Mouse (Mus musculus) inflammation-experienced regulatory T-cells, adult 6 months (primary cell): Measurements from ENCODE around the gene Toe1. TPM values are rescaled to one million over a fixed set of nuclear protein-coding genes. Genes with fewer than 3 reads are reported as not detected.
"Not testable (repeated sequence)": the region's sequence is repeated elsewhere in the genome, so short reads cannot be mapped to it uniquely, and the experiment has no call there.

Experiments
- ATAC-seq: one replicate; pipeline ENCODE4 v1.8.0; 2017
- polyA plus RNA-seq, 3 experiments: library from polyadenylated mRNA; unstranded; fragments of 100-300 nt; shearing (Covaris generic); gene quantifications; one replicate each; pipeline ENCODE4 v1.2.1; 2017

Toe1 gene
- 10 to 100 TPM; 25.5 to 32.7 (median 29.7) TPM for polyA plus RNA-seq

DNA sequence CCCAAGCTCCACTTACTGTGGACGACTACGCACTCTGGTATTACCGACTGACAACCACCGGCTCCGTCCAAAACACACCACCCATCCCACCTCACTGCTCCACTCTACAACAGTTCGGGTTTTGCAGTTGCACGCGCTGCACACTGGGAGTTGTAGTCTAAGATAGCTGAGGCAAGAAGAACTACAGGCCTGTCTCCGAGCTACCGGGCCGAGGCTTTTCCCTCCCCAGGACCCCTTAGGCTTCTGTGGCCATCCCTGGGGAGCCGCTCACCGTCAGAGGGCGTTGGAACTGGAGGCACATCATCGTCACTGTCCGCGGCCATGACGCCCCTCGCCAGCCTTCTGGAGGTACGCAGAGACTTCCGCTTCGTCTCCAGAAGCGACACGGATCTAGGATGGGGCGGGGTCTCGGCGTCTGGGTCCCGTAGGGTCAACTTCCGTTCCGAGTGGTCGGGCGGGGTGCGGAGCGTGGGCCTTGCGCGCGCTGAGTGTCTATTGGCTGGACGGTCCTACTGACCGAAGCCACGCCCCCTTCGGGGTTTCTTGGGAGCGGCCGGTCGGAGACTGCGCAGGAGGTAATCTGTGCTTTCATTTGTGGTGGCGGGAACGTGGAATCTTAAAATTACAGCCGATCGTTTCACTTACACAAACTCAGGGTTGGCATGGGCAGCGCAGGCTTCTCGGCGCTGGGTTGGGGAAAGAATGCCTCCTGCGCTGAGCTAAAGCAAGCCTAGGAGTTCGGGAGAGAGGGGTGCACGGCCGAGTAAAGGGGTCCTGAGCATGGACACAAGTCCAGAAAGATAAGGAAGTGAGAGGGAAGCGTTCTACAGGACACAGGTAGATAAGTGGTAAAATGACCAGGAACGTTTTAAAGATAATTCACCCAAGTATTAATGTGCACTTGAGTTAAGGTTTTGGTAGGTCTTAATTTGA is at the start of gene Toe1, which contains the start of gene Mutyh:
Gene Toe1 (minus strand): TSS at position 444 of the 933 bp plus-strand sequence.
Gene Mutyh (plus strand): TSS at position 527 of the 933 bp plus-strand sequence.
- peak; percentile 98 for ATAC-seq

DNA sequence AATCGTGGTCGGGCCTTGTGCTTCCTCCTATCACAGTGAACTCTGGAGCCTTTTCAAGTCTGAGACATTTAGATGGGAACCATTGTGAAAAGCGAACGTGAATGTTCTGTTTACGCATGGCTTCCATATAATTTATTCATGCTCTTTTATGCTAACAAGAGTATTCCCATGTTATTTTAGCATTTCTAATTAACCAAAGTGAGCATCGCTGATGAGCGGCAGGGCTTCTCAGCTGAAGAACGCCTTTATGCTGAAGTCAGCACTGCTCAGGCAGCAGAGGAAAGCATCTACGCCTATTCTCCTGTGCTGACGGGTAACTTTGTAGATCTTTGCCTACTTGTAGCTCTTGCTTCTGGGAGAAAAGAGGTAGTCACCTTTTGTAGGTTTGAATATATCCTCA is 49.8 kb upstream of the Toe1 start:
- no peak for ATAC-seq

DNA sequence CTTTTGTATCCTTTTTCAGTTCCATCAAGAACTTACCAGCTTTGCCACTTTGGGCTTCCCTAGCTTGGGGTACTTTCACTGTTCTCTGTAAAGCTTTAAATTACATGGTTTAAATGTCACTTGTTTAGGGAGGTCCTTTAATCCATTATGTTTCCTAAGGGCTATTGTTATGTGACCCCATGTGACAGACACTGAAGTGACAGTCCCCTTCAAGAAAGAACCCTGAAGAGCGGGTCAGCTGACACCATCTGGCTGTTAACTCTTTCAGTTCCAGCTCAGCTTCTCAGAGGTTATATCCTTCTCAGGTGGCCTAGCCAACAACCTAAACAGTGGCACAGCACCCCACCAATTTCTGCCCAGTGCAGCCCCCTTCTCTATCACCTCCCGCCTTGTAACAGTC is 46.8 kb upstream of the Toe1 start:
- no peak for ATAC-seq

DNA sequence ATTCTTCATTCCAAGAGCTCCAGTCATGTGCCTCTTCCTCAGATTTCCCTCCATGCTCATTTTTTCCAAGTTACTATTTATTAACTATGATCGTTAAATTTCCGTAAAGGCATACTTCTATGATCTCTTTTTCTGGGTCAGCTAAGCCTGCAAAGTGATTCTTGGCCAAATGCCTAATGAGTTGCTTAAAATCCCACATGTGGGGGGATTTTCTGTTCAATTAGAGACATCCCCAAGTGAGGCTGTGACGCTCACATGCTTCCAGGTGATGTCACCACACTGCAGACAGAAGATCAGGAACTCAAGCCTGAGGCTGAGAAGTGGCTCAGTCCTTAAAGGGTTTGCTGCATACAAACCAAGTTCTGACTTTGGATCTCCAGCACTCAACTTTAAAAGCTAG is 42.5 kb upstream of the Toe1 start:
- ATAC-seq: no peak

DNA sequence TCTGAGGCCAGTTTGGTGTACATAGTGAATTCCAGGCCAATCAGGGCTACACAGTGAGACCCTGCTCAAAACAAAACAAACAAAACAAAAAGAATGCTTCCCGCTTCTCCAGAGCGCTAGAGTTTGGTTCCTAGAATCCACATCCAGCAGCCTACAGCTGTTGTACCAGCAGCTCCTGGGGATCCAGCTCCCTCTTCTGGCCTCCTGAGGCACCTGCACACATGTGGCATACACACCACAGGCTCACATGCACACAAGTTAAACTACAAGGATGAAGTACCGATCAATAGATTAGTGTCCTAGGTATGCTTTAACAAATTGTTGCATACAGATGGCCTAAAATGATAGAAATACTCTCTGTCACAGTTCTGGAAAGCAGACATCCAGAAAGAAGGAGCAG is 36.9 kb upstream of the Toe1 start:
- ATAC-seq: no peak

DNA sequence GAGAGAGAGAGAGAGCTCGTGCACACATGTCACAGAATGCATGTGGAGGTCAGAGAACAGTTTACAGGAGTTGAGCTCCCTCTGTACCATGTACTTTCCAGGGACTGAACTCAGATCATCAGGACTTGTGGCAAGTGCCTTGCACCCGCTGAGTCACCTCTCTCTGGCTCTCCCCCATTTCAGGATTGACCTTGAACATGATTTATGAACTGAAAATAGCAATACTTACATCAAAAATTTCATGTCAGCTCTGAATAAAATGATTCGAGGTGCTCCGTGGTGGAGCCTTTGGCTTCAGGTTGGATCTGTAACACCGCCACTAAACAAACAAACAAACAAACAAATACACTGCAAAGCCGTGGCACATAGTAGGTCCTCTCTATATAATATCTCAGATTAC is 33.4 kb upstream of the Toe1 start:
- ATAC-seq: no peak

DNA sequence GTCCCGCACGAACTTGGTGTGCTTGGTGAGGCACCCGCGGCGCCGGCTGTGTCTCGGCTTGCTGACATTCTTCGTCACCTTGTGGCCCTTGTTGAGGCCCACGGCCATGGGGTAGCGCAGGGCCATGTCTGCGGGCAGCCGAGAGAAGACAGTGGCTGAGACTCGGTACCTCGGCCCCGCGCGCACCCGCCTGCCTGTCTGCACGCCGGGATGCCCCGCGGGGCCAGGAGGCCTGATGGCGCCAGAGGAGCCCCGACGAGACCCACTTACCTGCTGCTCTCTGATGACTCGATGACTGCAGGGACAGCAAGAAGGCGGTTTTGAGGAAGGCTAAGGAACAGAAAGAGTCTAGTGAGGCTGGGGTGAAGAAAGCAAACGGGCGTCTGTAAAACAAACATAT is 32.7 kb upstream of the Toe1 start:
- ATAC-seq: not testable (repeated sequence)

DNA sequence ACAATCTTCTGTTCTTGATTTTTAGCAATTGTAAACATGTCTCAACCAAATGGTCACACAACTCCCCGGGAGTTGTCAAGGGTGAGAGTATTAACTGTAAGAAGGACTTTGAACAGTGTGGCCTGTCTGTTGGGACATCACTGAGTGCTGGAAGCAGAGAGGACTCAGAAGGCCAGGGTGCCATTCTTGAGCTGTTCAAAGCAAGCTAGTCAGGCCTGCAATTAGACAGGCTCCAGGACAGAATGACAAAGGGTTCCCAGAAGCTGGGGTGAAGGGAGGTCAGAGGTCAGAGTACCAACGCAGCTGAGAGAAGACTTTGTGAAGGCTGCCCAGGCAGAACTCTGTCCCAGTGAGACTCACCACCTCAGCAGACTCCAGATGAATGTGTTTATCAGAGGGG is 31.6 kb upstream of the Toe1 start:
- ATAC-seq: no peak

DNA sequence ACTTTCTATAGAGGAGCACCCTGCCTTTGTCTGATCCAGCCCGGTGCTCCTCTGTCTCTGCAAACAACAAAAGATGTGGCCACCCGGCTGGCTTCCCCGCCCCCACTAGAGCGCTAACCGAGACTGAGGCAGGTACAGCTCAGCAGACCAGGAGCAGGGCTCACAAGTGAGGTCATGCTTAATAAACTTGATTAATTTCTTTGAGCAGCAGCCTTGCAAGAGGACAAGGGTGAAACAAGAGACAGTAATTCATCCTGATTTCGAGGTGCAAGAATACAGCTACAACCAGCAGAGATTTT is 22.6 kb upstream of the Toe1 start:
- no peak for ATAC-seq

DNA sequence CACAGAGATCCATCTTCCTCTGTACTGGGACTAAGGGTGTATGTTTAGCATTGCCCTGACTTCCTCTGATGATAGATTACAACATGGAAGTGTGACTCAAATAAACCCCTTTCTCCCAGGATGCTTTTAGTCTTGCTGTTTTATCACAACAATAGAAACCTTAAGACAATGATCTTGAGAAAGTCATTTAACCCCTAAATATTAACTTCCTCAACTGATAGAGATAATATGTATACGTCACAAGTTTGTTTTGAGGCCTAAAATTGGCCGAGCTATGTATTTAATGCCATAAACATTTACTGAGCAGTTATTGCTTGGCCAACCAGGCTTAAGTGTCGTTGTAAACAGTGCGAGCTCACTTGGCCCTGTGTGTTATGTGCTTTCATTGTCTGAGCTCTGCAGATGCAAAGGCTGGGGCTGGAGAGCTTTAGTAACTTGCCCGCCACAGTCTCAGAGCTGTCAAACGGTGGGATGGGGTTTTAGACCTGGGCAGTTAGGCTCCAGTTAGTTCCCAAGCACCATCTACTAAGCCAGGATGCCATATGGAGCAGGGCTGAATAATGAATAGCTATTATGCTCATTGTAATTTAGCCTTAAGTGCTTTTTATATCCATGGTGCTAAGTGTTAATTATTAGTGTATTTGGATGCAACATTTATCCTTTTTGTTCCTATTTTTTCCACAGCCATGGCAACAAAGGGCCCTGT is 22.1 kb upstream of the Toe1 start:
- ATAC-seq: no peak

DNA sequence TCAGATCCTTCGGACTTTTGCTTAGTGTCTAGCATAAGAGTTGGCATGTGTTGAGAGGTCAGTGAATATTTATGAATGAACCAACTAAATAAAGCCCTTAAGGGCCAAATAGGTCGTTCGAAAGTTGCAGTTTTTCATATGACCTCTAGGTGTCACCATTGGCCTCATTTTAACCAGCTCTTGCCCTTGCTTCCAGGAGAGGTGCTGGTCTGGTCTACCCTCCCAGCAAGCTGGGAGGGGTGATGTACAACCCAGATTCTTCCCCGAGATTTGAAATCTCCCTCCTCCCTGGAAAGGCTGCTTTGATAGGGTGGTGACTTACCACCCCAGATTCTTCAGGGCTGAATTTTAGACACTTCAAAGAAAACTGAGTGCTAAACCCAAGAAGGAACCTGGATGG is 20.4 kb upstream of the Toe1 start:
- ATAC-seq: peak; percentile 61

DNA sequence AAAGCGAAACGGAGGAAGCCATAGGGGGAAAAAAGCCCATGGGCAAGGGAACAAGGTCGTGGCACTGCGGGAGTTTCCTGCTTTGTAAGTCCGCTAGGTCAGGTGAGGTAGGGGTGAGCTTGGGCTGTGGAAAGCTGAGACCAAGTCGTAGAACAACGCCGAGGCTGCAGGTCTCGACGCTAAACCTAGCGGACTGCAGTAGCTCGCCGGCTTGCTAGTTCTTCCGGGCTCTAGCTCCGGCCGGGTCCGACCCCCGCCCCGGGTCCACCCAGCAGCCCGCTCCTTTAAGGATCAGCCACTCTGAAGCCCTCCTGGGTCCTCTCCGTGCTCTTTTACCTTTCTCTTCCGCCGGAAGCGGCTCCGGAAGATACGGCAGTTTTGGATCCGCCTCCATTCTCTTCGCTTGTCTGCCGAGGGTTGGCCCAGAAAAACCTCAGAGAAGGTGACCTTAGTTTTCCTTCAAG is 17.1 kb upstream of the Toe1 start:
- peak; percentile 86 for ATAC-seq

DNA sequence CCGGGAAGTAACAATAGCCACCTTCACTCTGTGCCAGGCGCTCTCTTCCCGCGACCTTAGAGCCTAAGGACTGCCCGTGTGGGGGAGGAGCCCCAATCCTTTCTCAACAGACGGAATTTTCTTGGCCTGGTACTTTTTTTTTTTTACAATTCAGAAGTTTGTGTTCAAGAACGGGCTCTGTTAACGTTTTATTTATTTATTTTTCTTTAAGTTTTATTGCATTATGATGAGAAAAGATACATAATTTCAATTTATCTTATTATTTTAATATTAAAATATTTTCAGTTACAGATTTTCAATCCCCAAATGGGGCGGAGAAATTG is 14.2 kb upstream of the Toe1 start, which contains the start of gene Hpdl:
Gene Hpdl (minus strand): TSS at position 14 of the 323 bp plus-strand sequence.
- peak; percentile 26 for ATAC-seq

DNA sequence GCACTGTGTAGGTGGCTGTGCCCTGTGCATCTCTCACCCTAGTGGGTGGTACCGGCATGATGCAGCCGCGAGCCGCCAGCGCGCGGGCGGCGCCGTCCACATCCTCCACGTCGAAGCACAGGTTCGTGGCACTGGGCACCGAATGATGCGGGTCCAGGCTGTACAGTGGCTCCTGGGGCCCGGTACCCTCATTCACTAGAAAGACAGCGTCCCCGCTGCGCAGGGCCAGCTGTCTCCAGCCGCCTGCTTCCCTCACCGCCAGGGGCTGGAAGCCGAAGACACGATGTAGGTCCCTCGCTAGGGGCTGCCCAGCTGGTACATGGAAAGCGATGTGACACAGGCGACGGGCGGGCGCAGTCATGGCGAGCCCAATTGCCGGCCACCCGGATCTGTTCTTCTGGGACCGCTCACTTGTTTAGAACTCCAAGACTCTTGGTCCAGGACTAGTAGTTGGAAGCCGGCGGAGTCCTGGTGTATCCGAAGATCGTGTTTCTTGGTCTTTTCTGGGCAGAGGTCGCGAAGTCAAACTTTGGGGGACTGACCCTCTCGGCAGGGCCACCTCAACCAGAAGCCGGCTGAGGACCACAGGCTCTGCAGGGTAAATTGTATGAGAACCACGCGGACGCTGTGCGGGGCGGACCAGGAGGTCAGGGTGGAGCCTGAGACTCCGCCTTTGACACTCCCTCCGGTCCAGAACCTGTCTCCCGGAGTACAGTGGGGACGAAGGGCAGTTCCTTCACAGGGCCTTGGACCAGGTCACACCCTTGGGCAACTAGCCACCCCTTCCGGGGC is 13.7 kb upstream of the Toe1 start:
- peak; percentile 61 for ATAC-seq

DNA sequence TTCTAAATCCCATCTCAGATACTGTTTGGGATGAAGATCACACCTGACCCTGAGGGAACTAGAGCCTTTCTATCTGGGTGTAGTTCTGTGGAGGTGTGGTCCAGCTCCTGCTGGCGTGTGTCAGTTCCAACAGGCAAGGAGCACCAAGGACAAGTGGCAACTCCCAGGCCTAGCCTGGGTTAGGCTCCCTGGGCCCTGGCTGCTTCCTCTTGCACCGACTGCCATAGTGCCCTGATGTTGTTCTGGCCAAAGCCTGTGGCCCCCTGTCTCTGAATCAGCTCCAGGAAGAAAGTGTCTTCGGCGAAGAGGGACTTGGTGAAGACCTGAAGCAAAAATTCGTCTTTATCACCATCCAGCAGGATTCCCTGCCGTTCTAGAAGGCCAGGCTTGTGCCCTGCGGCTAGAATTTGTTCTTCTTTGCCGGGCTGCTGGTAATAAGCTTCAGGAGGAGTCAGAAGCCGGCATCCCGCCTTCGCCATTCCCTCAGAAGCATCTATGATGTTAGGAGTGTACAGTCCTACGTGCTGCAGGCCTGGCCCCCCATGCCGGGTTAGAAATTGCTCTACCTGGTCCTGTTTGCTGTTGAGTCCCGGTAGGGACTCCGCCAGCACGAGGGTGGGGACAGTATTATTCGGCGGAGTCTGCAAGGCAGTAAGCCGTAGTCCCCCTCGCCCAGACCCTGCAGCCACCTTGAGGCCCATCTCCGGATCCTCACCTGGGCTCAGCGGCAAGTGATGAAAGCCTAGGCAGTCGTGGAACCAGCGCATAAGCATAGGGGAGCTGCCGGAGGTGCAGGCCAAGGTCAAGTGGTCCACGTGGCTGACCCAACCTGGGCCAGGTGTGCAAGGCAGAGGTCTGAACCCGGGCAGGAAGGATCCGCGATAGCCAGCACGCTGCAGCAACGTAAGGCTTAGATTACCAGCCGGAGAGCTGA is 12.8 kb upstream of the Toe1 start:
- ATAC-seq: no peak

DNA sequence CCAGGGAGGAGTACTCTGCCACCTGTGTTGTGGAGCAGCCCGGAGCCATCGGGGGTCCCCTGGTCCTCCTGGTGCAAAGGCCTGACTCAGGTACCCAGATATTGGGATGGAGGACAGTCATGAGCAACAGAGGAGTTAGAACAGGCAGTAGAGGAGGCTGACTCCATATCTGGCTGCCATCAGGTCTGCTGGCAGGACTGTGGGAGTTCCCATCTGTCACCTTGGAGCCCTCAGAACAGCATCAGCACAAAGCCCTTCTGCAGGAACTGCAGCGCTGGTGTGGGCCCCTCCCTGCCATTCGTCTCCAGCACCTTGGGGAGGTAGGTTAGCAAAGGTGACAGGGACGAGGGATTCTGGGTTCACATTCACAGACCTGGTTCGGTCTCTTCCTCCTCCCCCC is 10.0 kb upstream of the Toe1 start:
- no peak for ATAC-seq

DNA sequence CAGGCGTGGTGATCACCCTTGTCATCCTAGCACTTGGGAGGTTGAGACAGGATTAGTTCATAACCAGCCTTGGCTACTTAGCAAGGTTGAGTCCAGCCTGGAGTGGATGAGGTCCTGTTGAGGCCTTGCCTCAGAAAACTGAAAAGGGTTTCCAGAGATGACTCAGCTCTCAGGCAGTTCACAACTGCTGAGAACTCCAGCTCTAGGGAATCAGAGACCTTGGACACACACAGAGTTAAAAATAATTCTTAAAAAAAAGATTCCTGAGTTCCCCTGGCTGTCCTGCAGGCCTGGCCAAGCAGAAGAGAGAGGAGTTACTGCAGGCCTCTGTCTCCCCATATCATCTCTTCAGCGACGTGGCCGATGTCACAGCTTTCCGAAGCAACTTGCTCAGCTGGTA is 7.8 kb upstream of the Toe1 start:
- no peak for ATAC-seq

DNA sequence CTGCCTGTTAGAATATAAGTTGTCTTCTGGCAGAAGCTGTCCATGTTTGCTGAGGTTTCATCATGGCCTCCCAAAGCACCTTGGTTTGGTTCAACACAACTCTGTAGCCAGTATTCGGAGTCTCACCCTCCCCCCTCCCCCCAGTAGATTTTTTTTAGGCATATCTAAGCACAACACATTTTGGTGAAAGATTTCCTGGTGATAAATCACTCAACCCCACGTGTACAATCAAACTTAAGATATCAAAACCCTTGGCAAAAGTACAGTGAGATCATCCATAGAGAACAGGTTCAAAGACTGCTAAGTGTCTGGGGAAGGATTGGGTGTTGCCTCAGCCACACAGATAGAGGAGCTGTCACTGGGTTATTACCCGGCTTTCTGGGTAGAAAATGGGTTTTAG is 3.6 kb upstream of the Toe1 start:
- no peak for ATAC-seq

DNA sequence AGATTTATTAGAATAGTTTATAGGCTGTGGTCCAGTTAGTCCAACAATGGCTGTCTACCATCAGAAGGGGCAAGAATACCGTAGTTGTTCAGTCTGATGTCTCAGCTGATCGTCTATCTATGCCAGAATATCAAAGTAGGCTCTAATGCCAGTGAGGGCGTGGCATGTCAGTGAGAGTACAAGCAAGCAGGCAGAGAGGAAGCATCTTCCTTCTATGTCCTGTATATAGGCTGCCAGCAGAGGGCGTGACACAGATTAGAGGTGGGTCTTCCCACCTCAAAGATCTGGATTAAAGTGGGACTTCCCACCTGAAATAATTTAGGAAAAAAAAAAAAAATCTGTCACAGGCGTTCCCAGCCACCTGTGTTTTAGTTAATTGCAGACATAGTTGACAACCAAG is 7.5 kb downstream of the Toe1 start:
- peak; percentile 75 for ATAC-seq

DNA sequence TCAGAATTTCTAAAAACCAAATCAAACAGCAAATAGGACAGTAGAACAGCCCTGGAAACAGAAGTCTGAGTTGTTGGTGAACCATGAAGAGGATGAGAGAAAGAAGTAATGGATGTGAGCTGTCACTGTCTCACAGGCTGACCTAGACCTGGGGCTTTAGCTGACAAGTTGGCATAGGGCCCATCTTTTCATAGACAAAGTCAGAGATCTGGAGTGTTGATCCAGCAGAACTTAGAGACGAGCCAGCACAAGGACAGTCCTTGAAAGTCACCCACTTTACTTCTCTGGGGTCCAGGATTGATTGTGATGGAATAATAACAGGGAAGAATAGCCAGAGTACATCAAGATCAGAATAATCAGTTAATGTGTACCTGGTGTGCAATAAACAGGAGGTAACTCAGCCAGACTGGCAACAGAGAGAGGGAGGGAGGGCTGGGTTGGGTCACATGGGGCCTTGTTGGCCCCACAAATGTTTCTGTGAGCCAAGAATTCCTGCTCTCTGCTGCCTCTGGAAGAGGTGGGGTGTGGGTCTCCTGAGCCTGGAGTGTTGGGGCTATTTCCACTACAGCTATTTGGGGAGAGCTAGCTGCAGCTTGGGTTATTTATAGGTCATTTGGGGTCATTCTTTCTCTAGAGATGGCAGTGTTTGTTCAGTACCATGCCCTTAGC is 10.9 kb downstream of the Toe1 start:
- ATAC-seq: no peak

DNA sequence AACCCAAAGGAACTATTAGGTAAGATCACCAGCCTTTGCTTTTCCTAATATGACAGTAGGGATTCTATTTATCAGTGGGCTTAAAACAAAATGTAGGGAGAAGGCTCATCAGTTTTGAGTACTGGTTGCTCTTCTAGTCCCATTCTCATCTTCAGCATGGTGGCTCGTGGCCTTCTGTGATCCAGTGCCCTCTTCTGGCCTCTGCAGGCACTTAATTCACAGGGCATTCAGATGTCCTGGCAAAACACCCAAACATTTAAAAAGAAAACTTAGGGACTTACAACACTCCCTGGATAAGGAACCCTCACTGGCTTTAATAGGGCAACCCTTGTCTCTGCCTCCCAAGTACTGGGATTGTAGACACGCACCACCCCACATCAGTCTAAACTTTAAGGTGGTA is 13.2 kb downstream of the Toe1 start:
- no peak for ATAC-seq

DNA sequence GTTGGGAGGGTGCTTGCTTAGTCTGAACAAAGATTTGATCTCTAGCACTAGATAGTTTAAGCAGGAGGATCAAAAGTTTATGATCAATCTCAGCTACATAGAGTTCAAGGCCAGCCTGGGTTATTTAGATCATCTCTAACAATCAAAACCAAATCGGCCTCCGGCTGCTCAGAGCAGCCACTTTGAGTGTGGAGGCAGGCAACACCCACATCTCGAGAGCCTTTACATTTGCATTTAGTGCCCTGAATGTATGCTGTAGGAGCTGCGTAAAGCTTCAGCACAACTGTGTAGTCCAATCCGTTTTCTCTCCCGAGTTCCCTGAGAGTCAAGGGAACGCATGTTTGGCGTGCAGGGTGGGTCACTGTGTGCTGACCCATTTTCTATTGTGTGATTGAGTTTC is 15.0 kb downstream of the Toe1 start:
- ATAC-seq: no peak
